Mouse (Mus musculus): ENCODE measurements around the gene Ypel2.
"Not testable (repeated sequence)": the region's sequence is repeated elsewhere in the genome, so short reads cannot be mapped to it uniquely, and the experiment has no call there.

Gene Ypel2

DNA sequence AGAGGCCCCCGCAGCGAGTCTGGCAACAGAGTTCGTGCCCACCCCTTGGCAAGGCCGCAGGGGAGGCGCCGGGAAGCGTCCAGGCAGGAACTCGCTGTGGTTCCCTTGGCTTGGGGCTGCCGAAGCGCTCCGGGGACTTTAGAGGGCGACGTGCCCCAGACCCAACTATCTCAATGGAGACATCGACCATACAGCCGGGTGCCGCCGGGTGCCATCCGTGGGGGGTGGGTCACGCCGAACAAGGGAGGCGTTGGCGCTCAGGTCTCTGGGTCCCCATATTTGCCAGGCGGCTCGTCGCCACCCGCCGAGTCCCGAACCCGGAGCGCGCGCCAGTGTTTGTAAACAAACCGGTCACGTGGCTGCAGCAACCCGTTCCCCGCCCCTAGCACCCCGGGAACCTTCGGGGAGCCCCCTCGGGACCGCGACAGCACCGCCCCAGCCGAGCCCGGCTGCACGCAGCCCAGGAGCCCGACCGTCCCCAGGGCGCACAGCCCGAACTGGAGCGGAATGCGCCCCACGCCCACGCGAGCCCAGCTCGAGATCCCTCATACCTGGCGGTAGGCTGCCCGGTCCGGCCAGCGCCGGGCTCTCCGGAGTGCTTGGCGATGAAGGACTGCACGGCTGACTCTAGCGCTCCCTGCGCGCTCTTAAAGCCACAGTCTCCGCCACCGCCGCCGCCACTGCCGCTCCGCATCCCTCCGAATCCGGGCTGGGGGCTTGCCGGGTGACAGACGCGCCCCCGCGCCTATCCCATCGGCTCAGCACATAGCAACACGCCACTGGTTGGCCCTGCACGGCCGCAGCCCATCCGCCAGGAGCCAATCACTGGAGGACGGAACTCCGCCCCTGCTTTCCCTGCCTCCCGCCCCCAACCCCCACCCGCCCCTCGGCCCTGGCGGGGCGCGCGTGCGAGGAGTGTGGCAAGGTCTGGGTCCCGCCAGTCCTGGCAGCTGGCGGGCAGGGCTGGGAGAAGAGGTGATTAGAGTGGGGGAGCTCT, at the start of gene Ypel2:
Gene Ypel2, minus strand, starts transcription at position 667 of the 997 bp plus-strand sequence.
- peak; percentile 100 for DNase-seq

DNA sequence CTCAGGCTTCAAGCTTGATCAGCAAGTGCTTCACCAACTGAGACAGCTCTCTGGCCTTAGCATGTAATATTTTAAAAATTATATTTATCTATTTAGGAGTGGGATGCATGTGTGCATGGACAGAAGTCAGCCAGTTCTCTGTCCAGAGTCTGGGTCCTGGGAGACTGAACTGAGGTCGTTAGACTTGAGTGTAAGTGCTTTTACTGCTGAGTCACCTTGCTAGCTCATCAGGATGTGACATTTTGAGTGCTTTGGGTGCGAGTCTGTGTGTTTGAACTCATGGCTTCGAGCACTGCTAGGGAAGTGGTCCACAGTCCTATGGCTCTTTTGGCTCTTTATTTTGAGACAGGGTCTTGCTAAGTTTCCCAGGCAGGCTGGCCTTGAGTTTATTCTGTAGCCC, 49.5 kb upstream of the Ypel2 start:
- DNase-seq: no peak

DNA sequence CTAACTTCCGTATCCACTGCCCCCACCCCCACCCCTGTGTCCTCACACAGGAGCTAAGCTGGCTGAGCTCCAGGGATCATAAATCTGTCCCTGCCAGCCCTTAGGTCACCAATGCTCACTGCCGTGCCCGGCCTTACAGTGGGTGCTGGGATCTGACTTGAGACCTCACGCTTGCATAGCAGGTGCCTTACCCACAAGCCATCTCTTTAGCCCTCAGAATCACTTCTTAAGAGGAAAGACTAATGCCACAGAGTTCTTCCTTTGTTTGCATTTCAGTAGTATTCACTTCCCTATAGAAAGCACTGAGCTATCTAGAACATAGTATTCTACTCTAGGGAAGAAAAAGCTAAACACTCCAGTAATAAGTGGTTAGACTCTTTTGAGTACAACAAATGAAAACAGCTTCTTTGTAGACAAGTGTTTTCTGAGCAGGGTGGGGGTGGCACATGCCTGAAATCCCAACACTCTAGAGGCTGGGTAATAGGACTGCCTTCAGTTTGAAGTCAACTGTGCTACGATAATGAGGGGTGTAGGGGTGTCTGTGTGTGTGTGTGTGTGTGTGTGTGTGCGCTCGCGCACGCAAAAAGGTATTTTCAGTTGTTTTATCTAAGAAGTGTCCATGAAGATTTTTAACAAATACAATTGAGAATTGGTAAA, 45.9 kb upstream of the Ypel2 start:
- DNase-seq: no peak

DNA sequence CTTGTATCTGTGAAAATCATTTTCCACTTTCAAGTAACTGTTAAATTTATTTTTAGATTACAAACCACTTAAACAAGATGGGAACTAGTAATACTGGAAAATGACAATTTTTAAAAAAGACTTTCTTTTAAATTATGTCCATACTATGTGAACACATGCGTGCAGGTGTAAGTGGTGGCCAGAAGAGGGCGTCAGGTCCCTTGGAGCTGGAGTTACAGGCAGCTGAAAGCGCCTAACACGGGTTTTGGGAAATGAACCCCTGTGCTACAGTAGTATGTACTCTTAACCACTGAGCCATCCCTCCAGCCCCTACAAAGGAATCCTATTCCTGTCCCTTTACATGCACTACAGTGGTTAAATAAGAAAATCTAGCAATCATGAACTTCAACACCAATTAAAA, 42.7 kb upstream of the Ypel2 start:
- no peak for DNase-seq

DNA sequence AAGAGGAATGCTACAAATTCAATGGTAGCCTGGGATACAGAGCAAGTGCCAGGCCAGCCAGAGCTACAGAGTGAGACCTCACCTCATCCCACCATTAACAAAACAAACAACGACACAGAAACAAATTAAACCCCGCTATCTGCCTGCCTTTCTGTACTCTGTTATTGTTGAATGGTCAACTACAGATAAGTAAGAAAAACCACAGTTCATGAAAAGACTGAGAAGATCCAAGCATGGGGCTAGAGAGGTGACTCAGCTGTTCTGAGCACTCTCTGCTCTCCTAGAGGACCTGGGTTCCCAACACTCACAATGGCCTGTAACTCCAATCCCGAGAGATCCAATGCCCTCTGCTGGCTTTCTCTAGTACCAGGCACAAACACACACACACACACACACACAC, 34.7 kb upstream of the Ypel2 start:
- no peak for DNase-seq

DNA sequence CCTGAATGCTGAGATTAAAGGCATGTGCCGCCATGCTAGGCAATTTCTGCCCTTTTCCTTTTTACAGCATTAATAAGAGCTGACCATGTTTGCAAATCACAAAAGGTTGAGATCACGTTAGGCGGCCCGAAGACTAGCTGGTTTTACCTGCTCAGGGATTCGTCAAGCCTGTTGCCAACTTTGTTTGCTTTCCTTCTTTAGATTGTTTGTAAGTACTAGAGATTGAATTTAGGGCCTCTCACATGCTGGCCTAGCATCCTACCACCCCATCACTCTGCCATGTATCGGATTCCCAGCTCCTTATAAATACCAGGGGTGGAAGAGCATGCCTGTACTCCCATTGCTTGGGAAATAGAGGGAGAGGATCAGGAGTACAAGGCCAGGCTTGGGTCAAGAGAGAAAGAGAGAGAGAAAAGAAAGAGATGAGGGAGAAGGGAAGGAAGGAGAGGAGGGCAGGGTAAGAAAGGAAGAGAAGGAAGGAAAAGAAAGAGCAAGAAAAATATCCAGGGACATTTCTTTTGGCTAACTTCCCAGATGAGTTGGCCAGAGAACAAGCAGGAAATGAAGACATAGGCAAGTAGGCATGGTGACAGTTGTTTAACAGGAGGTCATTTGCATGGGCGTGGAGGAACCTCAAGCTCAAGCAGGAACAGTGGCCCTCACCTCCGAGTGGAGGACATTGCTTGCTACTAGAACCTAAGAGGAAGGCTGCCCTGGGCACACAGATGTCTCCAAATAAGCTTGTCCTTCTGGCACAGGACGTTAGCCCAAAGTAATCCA, 32.8 kb upstream of the Ypel2 start:
- peak; percentile 94 for DNase-seq

DNA sequence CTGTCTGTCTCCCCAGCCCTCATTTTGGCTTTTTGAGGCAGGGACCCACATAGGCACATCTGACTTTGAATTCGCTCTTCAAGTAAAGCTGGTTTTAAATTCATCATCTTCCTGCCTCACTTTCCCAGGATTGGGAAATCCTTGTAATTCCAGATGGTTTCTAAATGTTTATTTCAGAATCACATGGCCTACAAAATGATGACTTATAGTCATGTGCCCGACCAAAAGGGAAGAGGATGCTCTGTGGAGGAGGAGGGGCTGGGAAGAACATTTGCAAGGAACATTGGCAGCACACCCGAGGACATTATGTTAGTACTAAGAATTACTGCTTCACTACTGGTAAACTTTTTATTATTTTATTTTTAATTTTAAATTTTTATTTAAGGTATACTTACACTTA, 31.8 kb upstream of the Ypel2 start:
- DNase-seq: peak; percentile 96

DNA sequence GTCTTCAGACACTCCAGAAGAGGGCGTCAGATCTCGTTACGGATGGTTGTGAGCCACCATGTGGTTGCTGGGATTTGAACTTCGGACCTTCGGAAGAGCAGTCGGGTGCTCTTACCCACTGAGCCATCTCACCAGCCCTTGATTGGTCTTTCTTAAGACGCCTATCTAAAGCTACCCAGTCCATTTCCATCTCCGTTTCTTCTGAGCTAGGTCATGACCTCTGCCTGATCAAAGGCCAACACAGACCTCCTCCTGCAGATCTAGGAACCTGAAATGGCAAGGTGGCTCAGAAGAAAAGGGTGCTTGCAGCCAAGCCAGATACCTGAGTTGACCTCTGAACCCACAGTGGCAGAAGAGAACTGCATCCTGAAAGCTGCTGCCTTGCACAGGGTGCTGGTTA, 29.7 kb upstream of the Ypel2 start:
- DNase-seq: not testable (repeated sequence)

DNA sequence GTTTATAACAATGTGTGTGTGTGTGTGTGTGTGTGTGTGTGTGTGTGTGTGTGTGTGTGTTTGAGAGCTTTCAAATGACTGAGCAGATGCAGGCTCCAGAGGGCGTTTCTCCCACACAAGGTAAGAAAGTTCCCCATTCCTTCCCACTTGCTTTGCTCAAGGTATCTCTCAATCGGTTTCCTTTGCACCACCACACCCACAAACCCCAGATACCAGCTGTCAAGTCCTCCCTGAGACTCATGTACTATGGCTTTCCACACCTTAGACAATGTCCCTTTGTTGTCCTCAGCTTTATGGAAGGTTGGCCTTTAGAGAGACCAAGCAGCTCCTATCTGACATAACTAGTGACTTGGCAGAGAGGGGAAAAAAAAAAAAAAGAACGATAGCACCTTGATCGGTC, 29.3 kb upstream of the Ypel2 start:
- no peak for DNase-seq

DNA sequence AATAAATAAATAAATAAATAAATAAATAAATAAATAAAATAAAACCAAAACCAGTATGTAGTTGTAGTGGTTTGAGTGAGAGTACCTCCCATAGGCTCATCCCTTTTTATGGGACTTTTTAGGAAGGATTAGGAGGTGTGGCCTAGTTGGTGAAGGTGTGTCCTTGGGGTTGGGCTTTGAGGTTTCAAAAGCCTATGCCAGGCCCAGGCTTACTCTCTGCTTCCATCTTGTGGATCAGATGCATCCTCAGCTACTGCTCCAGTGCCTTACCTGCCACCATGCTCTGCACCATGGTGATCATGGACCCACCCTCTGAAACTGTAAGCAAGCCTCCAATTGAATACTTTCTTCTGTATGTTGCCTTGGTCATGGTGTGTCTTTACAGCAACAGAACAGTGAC, 28.0 kb upstream of the Ypel2 start:
- no peak for DNase-seq

DNA sequence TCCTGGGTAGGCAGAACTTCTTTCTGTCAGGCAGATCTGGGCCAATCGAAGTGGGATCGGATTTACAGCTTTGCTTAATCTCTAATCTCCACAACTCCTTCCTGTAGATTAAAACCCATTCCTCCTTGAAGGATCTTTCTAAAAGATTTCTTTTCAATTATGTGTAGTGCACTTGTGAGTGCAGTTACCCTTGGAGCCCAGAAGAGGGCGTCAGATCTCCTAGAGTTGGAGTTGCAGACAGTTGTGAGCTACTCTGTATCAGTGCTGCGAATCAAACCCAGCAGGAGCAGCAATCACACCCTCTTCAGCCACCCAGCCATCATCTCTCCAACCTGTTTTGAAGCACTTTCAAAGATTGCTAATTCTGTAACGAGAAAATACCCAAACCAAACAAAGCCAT, 26.9 kb upstream of the Ypel2 start:
- no peak for DNase-seq

DNA sequence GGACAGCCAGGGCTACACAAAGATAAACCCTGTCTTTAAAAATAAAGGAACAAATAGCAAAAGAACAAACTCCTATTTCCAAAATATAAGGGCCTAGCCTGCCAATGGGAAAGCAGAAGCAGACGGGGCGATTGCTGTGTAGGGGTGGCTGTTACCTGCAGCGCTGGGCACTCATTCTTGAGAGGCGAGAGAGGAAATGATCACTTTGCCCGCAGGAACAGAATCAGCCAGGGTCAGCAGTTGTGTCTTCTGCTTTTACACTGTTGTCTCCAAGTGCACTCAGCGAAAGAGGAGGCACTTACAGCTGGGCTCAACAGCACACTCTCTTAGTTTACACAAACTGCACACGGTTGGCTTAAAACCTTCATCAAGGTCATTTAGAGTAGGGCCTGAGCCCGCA, 25.9 kb upstream of the Ypel2 start:
- peak; percentile 93 for DNase-seq

DNA sequence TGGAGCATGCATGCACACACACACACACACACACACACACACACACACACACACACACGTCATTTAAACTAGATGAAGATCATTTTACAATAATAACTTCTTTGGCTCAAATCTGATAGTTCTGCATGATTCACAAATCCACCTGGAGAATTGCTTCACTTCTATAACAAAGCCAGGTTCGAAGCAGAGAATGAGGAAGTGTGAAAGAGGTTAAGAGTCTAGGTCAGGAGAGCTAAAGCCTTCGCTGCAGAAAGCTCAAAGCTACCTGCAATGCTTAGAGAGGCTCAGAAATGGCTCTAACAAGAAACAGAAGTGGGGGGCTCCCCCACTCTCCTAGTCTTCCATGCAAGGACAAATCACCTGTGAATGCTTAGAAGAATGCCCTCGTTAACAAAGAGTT, 24.6 kb upstream of the Ypel2 start:
- no peak for DNase-seq

DNA sequence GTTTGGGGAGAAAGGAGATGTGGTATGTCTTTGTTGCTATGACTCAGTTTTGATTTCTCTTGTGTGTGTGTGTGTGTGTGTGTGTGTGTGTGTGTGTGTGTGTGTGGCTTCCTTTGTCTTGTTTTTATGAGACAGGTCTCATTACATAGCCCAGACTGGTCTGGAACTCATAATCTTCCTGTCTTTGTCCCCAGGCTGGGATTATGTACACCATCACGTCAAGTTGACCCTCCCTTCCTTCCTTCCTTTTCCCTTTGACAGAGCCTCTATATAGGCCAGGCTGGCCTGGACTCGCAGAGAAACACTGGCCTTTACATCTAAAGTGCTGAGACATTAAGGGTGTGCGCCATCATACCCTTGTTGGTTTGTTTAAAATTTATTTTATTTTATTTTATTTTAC, 22.2 kb upstream of the Ypel2 start:
- DNase-seq: peak; percentile 96

DNA sequence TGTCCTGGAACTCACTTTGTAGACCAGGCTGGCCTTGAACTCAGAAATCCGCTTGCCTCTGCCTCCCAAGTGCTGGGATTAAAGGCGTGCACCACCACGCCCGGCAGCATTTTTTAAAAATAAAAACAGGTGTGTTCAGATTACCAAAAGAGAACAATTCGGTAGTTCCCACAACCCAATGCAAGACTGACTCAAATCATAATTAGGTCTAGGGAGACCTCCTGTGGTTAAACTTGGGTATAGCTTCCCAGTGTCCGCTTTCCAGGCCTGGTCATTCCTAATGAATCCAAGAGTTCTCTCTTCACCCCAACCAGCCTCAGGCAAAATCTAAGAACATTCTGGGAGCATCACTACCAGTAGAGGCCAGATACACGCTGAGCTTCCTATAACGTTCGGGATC, 17.0 kb upstream of the Ypel2 start:
- DNase-seq: peak; percentile 93

DNA sequence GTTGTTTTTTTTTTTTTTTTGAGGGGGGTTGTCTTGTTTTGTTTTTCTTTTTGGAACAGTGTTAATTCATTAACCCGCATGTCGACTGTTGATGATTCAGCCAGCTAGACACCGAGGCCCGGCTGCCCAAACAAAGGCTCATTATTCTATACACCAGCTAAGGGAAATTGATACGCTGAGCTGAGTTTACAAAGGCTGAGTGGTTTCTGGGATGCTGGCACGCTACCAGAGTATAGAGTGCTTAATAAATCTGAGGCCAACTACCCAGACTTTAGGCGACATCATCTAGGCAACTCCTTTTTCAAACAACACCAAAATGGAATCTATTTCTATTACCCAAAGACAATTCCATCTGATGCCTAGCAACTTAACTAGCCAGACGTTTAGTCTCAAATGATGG, 13.9 kb upstream of the Ypel2 start:
- no peak for DNase-seq

DNA sequence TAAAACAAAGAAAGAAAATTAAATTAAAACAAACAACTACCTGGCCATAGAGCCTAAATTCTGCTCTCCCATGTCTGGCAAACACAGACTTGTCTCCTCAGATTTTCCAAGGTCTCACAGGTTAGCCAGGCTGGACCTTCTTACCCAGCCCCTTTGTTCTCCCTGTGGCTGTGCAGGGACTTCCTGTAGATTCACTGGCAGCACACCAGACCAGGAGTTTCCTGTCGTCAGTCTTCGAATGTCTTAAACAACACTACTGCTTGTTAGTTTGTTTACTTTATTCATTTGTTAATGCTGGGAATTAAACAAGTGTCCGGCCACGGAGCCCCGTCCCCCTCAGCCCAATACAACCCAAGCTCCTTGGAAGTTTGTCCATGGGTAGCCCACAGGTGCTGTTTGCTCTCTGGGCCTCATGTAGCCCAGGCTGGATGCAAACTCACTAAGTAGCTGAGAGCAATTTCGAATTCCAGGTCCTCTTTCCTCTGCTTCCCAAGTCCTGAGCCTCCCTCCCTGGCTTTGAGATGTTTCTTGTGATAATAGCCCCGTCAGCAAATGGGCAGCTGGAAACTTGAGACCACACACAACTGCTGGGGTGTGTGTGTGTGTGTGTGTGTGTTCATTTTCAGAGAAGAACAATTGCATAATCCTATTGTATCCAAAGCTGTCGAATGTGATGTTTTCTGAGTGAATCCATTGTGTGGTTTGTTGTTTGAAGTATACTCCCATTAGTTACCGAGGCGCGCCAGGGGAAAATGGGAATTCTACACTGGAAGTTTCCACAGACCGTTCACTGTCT, 11.7 kb upstream of the Ypel2 start:
- DNase-seq: no peak

DNA sequence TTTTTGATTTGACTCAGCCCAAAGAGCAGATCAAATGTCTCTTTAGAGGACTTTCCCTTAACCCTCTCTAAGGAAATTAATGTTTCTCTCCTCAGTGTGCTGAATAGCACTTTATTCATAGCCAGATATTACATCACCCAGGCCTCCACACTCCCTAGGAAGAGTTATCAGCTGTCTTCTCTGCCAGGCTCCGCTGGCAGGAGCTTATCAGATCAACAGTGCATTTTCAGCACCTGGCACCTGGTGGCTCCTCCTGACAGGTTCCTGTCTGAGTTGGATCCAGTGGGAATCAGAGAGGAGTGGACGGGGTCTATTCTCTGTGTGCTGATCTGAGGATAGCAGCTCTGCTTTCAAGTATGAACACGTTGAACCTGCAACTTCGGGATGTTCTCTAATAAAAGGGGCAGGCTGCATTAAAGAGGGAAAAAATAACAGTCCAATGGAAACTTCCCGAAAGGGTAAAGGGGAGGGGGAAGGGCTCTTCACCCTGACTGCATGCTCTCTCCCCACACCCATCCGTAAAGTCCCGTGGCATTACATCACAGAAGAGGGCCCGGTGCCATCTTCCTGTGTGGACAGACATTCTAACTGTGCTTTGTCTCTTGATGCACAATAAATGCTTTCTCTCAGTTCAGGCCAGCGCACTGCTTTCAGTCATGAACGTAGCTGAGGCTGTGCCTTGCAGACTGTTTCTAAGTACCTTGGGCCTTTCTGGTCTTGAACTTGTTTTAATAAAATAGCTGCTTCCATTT, 8.7 kb upstream of the Ypel2 start:
- DNase-seq: no peak

DNA sequence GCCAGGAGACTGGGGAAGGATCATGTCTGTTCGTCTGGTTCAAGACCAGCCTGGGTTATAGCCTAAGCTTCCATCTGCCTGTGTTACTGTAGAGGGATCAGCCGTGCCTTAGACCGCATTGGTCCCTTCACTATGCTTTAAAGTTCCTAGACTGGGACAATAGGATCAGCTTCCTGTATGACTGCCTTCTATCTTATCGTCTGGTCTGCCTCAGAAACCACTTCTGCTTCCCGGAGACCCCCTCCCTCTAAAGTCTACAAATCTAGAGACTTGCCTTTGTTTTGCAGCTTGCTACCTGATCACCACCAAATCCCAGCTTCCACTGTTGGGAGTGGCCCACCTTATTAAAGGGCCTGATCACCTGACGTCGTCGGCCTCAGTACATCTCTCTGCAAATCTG, 7.7 kb upstream of the Ypel2 start:
- DNase-seq: no peak

DNA sequence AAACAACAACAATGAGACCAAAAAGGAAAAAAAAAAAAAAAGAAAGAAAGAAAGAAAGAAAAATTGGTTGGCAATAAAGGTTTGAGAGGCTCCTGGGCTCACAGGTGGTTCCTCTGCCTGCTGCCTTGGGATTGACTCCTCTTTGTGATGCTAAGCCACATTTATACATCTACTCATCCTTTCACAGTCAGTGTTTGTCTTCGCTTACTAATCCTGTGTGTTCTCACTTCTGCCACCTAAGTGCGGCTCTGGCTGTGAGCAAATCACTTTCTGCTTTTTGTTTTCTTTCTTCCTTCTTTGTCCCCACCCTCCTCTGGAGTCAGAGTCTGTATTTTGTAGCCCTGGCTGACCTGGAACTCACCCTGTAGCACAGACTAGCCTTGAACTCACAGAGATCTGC, 2.8 kb upstream of the Ypel2 start:
- no peak for DNase-seq

DNA sequence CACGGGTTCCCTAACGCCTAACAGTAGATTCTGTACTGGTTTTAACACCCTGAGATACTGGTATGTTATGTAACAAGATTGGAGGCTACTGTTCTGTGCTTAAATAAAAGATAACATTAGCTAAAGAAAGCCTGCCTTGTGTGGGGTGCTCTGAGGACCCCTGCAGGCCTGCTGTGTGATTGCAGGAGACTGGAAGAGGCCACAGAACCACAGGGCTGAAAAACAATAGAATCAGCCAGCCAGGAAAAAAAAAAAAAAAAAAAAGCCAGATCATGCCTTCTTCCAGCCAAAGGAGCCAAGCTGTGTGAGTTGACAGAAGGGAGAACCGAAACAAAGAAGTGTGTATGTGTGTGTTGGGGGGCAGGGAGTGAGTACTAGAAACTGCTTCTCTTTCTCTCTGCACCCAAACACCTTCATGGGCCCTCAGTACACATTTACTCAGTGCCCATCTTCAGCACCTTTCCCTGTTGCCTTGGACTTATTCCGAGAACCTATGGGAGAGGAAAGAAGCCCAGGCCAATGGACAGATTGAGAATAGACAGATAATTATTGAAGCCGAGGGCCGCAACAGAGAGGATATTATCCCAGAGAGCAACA, 2.2 kb upstream of the Ypel2 start:
- DNase-seq: peak; percentile 98

Data from heart, adult 11 months (tissue).